Mouse (Mus musculus) liver, embryonic 15.5 days (tissue): ENCODE results near the gene Gm6583. TPM values are rescaled to one million over a fixed set of nuclear protein-coding genes. Genes with fewer than 3 reads are reported as not detected.
"Not testable (repeated sequence)": the region's sequence is repeated elsewhere in the genome, so short reads cannot be mapped to it uniquely, and the experiment has no call there.

Experiments
- ATAC-seq: fragments of 200-750 bp; cut with Nextera tagmentation; 2 replicates; pipeline ENCODE4 v1.8.0; 2017; ENCODE audit warnings: moderate number of reproducible peaks, mild to moderate bottlenecking, moderate library complexity; ENCODE audit not compliant: insufficient read depth
- H3K27ac ChIP-seq: fragments of 300-500 bp; sonication (generic); replicated peaks from 2 replicates; pipeline ENCODE4 v1.5.1; 2015; ENCODE audit warnings: mild to moderate bottlenecking, inconsistent platforms
- H3K27me3 ChIP-seq: fragments of 300-500 bp; sonication (generic); 2 replicates; pipeline ENCODE4 v1.6.1; 2015; ENCODE audit warnings: mild to moderate bottlenecking, inconsistent platforms
- H3K36me3 ChIP-seq: fragments of 300-500 bp; sonication (generic); replicated peaks from 2 replicates; pipeline ENCODE4 v1.6.1; 2015; ENCODE audit warnings: moderate library complexity, mild to moderate bottlenecking, inconsistent platforms
- H3K4me1 ChIP-seq: fragments of 300-500 bp; sonication (generic); replicated peaks from 2 replicates; pipeline ENCODE4 v1.6.1; 2015; ENCODE audit warnings: inconsistent platforms
- H3K4me2 ChIP-seq: fragments of 300-500 bp; sonication (generic); 2 replicates; pipeline ENCODE4 v1.6.1; 2015; ENCODE audit warnings: moderate library complexity, mild to moderate bottlenecking, inconsistent platforms
- H3K4me3 ChIP-seq: fragments of 300-500 bp; sonication (generic); replicated peaks from 2 replicates; pipeline ENCODE4 v1.5.1; 2015; ENCODE audit warnings: mild to moderate bottlenecking, inconsistent platforms
- H3K9ac ChIP-seq: fragments of 300-500 bp; sonication (generic); 2 replicates; pipeline ENCODE4 v1.6.1; 2015; ENCODE audit warnings: moderate library complexity, mild to moderate bottlenecking, inconsistent platforms
- H3K9me3 ChIP-seq: fragments of 300-500 bp; sonication (generic); replicated peaks from 2 replicates; pipeline ENCODE4 v1.6.1; 2016; ENCODE audit warnings: inconsistent platforms
- WGBS: fragments of 180-500 bp; shearing (Covaris S2); methylation state at CpG from one replicate; pipeline ENCODE4 v1.1.7; 2015; ENCODE audit warnings: mixed read lengths; ENCODE audit not compliant: insufficient replicate concordance; 5-methylcytosine and 5-hydroxymethylcytosine counted together
- polyA plus RNA-seq: library from polyadenylated mRNA; unstranded; fragments of >200 nt; fragmentation: Nextera tagmentation; extraction: Ambion mirVana; gene quantifications from 2 replicates; pipeline ENCODE4 v1.2.1, GENCODE M21; 2015

The Gm6583 gene
- polyA plus RNA-seq, 1 experiment from 2014 or later, result 0.07 TPM

DNA sequence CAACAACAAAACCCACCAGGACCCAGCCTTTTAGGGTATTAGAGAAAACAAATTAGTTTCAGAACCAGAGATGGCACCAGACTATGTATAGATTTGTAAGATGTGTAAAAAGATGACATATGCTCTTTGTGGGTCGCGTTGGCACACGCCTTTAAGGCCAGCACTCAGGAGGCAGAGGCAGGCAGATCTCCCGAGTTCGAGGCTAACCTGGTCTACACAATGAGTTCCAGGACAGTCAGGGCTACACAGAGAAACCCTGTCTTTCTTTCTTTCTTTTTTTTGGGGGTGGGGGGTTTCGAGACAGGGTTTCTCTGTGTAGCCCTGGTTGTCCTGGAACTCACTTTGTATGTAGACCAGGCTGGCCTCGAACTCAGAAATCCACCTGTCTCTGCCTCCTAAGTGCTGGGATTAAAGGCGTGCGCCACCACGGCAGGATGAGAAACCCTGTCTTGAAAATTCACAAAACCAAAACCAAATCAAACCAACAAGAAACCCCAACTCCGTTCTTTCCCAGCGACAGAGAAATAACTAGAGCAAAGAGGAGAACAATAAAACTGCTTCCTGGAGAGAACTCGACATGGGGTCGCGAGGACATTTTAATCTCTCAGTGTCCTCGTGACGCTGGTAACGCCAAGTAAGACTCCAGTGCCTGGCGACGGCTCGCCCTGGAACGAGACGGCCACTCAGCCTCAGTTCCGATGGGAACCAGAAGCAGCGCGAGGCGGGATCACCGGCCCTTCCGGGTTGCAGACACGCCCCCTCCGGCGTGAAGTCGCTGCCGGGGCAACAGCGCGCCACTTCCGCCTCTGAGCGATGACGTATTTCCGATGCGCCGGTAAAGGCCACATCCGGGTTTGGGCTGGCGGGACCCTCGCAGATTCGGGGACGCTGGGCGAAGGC lies 30.0 kb downstream of the Gm6583 start, which contains the start of gene Tfip11:
TSS of gene Tfip11 (plus strand) at position 813 of the 900 bp plus-strand sequence.
- WGBS, result 4% methylated on average over 48 of the region's 48 CpGs
- H3K4me3 ChIP-seq, result peak within 1 kb of the TSS; percentile 90
- peaks cover 33% of the 10 kb centered on the region for H3K36me3 ChIP-seq
- no peaks in the 10 kb centered on the region for H3K27me3 ChIP-seq
- peaks cover 39% of the 10 kb centered on the region for H3K4me1 ChIP-seq
- no peaks in the 10 kb centered on the region for H3K9me3 ChIP-seq
- peak within 1 kb of the TSS; percentile 83 for H3K27ac ChIP-seq
- peak within 1 kb of the TSS; percentile 67 for H3K9ac ChIP-seq
- peak; percentile 63 for ATAC-seq
- peak within 1 kb of the TSS; percentile 86 for H3K4me2 ChIP-seq

DNA sequence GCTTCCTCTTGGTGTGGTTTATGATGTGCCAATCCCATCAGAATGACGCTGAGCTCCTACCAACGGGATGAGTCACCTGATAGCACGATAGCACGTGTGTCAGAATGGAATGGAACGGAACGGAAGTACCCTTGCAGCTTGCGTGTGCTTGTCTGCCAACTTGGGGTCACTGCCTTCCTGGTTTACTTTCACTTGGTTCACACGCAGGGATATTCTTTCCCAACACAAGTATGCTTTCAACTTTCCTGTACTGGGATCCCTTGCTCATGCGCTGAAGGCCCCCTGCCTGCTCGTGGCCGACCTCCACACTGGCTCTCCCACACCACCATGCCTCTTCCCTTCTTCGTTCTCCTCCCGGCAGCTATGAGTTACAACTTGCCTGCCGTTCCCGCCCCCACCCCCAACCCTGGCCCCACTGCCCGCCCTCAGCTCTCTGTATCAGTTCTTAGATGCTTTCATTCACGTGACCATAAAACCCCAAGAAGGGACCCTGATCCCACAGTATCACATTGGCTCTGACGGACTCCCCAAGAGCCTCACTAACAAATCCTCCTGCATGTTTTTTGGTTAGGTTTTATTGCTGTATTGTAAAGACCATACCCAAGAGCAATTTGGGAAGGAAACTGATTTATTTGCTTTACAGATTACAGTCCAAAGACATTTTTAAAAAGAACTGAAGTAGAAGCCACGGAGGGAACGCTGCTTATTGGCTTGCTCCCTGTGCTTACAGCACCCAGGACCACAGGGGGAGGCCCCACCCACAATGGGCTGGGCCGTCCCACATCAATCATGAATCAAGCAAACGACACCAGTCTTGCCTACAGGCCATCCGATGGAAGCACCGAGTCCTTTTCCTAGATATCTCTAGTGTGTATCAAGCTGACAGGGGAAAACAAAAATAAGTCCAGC lies 30.9 kb downstream of the Gm6583 start:
- Histone ChIP-seq H3K4me2 (peak overlapping the region; percentile 86), H3K9me3 (no peaks in the 10 kb centered on the region), H3K27me3 (no peaks in the 10 kb centered on the region), H3K9ac (peak overlapping the region; percentile 48), H3K27ac (peak overlapping the region; percentile 83), H3K36me3 (peaks cover 24% of the 10 kb centered on the region), H3K4me3 (peak overlapping the region; percentile 90), H3K4me1 (peaks cover 41% of the 10 kb centered on the region)
- peak; percentile 85 for ATAC-seq
- WGBS, result 6% methylated on average over 24 of the region's 24 CpGs

DNA sequence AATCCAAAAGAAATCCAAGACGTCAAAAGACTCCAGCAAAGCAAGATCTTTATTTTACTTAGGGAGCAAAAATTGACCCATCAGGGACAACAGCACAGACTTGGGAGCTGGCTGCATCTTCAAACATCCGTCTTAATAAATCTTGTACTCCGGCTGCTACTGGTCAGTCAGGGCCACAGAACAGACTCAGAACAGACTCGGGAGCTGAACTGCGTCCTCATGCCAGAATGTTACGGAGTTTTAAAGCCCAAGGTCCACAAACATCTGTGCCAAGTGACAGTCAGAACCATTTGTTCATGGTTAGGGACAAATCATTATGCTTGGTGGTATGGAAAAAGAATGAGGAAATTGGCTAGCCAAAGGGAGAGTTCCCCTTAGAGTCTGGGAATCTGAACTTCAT lies 32.6 kb downstream of the Gm6583 start:
- Histone ChIP-seq H3K9me3 (no peaks in the 10 kb centered on the region), H3K27ac (no peak overlapping the region), H3K9ac (no peak overlapping the region), H3K4me1 (peaks cover 49% of the 10 kb centered on the region), H3K4me2 (no peak overlapping the region), H3K27me3 (no peaks in the 10 kb centered on the region), H3K36me3 (peaks cover 8% of the 10 kb centered on the region), H3K4me3 (no peak overlapping the region)
- WGBS, result 80% methylated on average over 6 of the region's 6 CpGs
- no peak for ATAC-seq

DNA sequence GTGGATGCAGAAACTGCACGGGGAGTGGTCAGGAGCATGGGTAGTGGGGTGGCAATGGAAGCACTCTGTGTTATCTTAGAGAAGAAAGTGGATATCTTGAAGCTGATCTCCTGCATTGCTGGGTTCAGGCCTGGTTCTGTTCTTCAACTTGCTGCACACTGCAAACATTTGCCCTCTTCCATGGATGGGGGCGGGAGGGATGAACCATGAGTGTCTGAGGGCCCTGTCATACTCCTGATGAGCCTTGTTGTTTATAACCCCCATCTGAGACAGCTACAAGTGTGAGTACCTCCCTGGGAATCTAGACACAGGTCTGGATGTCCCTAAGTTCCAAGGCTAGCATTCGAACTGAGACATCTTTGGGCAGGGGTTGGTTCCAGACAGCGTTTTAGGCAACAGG lies 34.5 kb downstream of the Gm6583 start:
- no peaks in the 10 kb centered on the region for H3K36me3 ChIP-seq
- peaks cover 39% of the 10 kb centered on the region for H3K4me1 ChIP-seq
- H3K9me3 ChIP-seq, result no peaks in the 10 kb centered on the region
- no peak overlapping the region for H3K4me2 ChIP-seq
- no peak overlapping the region for H3K4me3 ChIP-seq
- no peak for ATAC-seq
- H3K27me3 ChIP-seq, result no peaks in the 10 kb centered on the region
- 66% methylated on average over 4 of the region's 4 CpGs for WGBS
- no peak overlapping the region for H3K27ac ChIP-seq
- no peak overlapping the region for H3K9ac ChIP-seq

DNA sequence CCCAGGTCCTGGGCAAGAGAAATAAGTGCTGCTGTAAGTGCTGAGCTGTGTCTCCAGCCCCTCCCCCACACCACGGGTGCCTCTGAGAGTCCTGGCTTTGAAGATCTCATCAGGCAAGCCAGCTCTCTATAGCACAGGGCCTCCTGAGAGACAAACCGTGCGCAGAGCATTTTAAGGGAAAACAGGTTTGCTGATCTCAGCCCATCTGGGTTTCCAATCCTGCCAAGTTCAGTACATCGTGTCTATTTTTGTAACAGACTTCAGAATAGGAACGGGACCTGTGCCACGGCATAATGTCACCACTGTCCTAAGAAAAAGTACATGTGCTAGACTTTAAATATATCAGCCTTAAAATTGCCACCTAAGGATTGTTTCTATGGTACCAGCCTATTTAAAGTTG lies 34.9 kb downstream of the Gm6583 start:
- Histone ChIP-seq H3K4me2 (no peak overlapping the region), H3K27ac (no peak overlapping the region), H3K9me3 (no peaks in the 10 kb centered on the region), H3K27me3 (no peaks in the 10 kb centered on the region), H3K4me1 (peaks cover 37% of the 10 kb centered on the region), H3K9ac (no peak overlapping the region), H3K36me3 (no peaks in the 10 kb centered on the region; the same call in 1 of the 2 replicates), H3K4me3 (no peak overlapping the region)
- WGBS, result 60% methylated on average over 6 of the region's 6 CpGs
- ATAC-seq, result no peak

DNA sequence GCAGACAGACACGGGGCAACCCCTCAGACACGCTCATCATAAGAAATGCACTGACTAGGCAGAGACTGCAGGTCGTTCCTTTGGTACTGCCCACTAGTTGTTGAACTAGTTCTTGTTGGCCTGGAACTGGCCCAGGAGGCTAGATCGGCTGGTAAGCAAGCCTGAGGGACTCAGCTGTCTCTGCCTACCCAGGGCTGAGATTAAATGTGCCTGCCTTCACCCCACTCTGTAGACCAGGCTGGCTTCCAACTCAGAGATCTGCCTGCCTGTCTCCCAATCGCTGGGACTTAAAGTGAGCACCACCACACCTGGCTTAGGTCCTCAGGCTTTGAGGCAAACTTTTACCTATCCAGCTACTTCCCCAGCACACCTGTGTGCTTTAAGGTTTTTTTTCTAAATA lies 35.5 kb downstream of the Gm6583 start:
- H3K4me1 ChIP-seq, result peaks cover 31% of the 10 kb centered on the region
- H3K9ac ChIP-seq, result no peak overlapping the region
- 68% methylated on average over 5 of the region's 5 CpGs for WGBS
- no peak overlapping the region for H3K4me2 ChIP-seq
- H3K36me3 ChIP-seq, result peaks cover 3% of the 10 kb centered on the region; the same call in 1 of the 2 replicates
- no peaks in the 10 kb centered on the region for H3K27me3 ChIP-seq
- no peak for ATAC-seq
- H3K9me3 ChIP-seq, result no peaks in the 10 kb centered on the region
- H3K27ac ChIP-seq, result no peak overlapping the region
- no peak overlapping the region for H3K4me3 ChIP-seq

DNA sequence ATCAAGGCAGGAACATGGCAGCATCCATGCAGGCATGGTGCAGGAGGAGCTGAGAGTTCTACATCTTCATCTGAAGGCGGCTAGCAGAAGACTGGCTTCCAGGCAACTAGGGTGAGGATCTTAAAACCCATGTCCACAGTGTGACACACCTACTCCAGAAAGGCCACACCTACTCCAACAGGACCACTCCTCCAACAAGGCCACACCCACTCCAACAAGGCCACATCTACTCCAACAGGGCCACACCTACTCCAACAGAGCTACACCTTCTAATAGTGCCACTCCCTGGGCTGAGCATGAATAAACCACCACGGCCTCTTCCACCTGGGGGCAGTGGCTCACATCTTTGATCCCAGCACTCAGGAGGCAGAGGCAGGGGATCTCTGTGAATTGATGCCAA lies 36.5 kb downstream of the Gm6583 start:
- peaks cover 21% of the 10 kb centered on the region for H3K4me1 ChIP-seq
- H3K4me2 ChIP-seq, H3K36me3 ChIP-seq, H3K27me3 ChIP-seq, H3K4me3 ChIP-seq, H3K9me3 ChIP-seq, H3K9ac ChIP-seq, H3K27ac ChIP-seq: not testable (repeated sequence)
- ATAC-seq, result peak; percentile 69
- WGBS, result 39% methylated on average over 2 of the region's 2 CpGs

DNA sequence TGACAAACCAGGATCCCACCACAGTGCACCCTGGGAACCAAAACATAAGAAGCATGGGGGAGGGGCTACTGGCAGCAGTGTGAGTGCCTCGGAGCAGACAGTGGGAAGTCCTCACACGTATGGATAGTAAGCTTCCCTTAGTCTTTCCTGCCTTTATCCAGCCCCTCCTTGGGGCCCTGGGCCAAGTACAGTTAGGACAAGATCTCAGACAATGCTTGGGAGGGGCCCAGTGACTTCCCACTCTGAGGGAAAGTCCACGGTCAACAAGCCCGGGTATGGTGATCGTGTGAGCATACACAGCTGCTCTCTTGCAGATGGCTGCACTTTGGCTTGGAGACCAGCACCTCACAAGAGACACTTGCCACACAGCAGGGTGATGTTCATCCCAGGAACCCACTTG lies 38.5 kb downstream of the Gm6583 start:
- Histone ChIP-seq H3K36me3 (peaks cover 30% of the 10 kb centered on the region), H3K9me3 (no peaks in the 10 kb centered on the region), H3K4me2 (no peak overlapping the region), H3K9ac (no peak overlapping the region), H3K27me3 (no peaks in the 10 kb centered on the region), H3K4me3 (no peak overlapping the region), H3K4me1 (peaks cover 16% of the 10 kb centered on the region), H3K27ac (no peak overlapping the region)
- ATAC-seq, result no peak
- 33% methylated on average over 5 of the region's 5 CpGs for WGBS

DNA sequence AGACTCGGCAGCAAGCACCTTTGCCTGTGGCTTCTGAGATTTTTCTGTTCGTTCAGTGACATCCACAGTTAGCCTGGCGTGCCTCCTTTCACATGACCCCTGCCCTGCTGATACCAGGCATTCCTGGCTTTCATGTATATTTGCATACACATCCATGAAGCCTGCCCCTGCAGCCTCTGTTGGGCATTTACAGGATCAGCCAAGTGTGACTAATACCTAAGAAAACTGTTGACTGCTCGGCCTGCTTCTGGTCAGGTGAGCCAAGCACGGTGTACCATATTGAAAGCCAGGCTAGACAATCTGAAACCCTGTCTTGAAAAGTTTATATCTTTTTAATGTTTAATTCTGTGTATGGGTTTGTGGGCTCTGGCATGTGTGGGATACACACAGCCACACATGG lies 39.4 kb downstream of the Gm6583 start:
- Histone ChIP-seq H3K4me3 (no peak overlapping the region), H3K27ac (no peak overlapping the region), H3K4me2 (no peak overlapping the region), H3K9ac (no peak overlapping the region), H3K4me1 (peaks cover 16% of the 10 kb centered on the region), H3K9me3 (no peaks in the 10 kb centered on the region), H3K27me3 (no peaks in the 10 kb centered on the region), H3K36me3 (peaks cover 38% of the 10 kb centered on the region)
- no peak for ATAC-seq
- 75% methylated on average over 5 of the region's 5 CpGs for WGBS

DNA sequence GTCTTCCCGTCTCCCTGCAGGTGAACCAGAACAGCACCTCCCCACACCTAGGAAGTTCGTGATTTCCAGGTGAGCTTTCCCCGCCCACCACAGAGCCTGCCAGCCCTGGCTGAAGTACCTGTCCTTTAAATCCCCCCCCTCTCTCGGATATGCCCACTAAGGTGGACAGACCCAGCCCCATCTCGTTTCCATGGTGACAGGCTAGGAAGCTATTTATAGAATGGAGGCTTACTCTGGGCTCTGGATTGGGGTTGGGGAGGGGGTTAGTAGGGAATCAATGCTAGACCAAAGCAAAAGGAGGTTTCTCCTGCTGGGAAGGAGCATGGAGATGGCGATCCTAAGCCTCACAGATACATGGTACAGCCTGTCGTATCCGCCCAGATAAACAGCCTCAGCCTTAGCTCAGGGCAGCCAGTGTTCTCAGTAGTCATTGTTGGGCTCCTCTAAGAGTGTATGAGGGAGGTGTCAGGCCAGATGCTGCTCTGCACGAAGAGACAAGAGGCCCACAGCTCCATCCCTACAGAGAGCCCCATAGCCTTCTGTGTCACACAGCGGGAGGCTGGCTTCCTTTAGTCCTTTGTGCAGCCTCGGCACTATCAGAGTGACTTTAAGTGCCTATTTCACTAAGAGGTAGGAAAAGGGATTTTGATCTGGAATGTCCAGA lies 42.5 kb downstream of the Gm6583 start:
- H3K9me3 ChIP-seq, result no peaks in the 10 kb centered on the region
- H3K4me1 ChIP-seq, result peaks cover 6% of the 10 kb centered on the region; the same call in 1 of the 2 replicates
- peaks cover 62% of the 10 kb centered on the region for H3K36me3 ChIP-seq
- no peak overlapping the region for H3K4me2 ChIP-seq
- no peak overlapping the region for H3K9ac ChIP-seq
- H3K27ac ChIP-seq, result no peak overlapping the region
- H3K27me3 ChIP-seq, result no peaks in the 10 kb centered on the region
- 76% methylated on average over 11 of the region's 11 CpGs for WGBS
- no peak for ATAC-seq
- no peak overlapping the region for H3K4me3 ChIP-seq
